In genomic region chr17:21567696-21568095, GRCm38 (mm10) we compare ENCODE assay signal across 8 mouse cellular contexts. TPM values are rescaled to one million over a fixed set of nuclear protein-coding genes. Genes with fewer than 3 reads are reported as not detected.
DNase-seq lines count a peak whose midpoint lies in the region; ATAC-seq lines count a peak whose summit lies in the region.

No protein-coding gene starts in this region.

- H3K9me3 ChIP-seq in forebrain, embryonic 13.5 days (replicated peaks): no peaks in the 10 kb centered on the region
- no peaks in the 10 kb centered on the region for H3K9me3 ChIP-seq in intestine, embryonic 14.5 days (ENCODE audit: control insufficient read depth, low read length)
- H3K9me3 ChIP-seq in lung, embryonic 15.5 days: no peaks in the 10 kb centered on the region

- H3K9ac ChIP-seq in forebrain, embryonic 13.5 days: peak overlapping the region; percentile 51; the same call in 1 of the 2 replicates
- peak overlapping the region; percentile 68 for H3K9ac ChIP-seq in intestine, embryonic 14.5 days (ENCODE audit: low read length)
- H3K9ac ChIP-seq in lung, embryonic 15.5 days: no peak overlapping the region

- peaks cover 14% of the 10 kb centered on the region for H3K4me1 ChIP-seq in forebrain, embryonic 13.5 days
- H3K4me1 ChIP-seq in intestine, embryonic 14.5 days (replicated peaks; ENCODE audit: control insufficient read depth, insufficient read depth, low read length): peaks cover 8% of the 10 kb centered on the region; the same call in 1 of the 2 replicates
- H3K4me1 ChIP-seq in lung, embryonic 15.5 days: peaks cover 7% of the 10 kb centered on the region; the same call in 1 of the 2 replicates

- peak; percentile 4 to 8 for DNase-seq in kidney, adult 8-10 months
- no peak for DNase-seq in kidney, adult 11 months
- DNase-seq in brain, adult 2 months (ENCODE audit: low read depth, low spot score): peak; percentile 32
- DNase-seq in intestine, embryonic 14.5 days (ENCODE audit: low spot score): peak; percentile 68
- DNase-seq in right cerebral cortex, postnatal 14 days: peak; percentile 16
- DNase-seq in ovary, adult 18-20 months (ENCODE audit: low spot score): no peak

- ATAC-seq in forebrain, embryonic 13.5 days: no peak
- ATAC-seq in intestine, embryonic 14.5 days (replicated peaks; ENCODE audit: low FRiP score, low TSS enrichment, low read depth): no peak
- ATAC-seq in lung, embryonic 15.5 days (ENCODE audit: borderline replicate concordance, extremely low read depth, low FRiP score, low TSS enrichment): peak; percentile 55; the same call in 1 of the 2 replicates

- H3K36me3 ChIP-seq in forebrain, embryonic 13.5 days (ENCODE audit: poor library complexity, severe bottlenecking): peaks cover 4% of the 10 kb centered on the region; the same call in 1 of the 2 replicates
- H3K36me3 ChIP-seq in intestine, embryonic 14.5 days (ENCODE audit: control insufficient read depth, insufficient read depth, low read length): peaks cover 5% of the 10 kb centered on the region
- H3K36me3 ChIP-seq in lung, embryonic 15.5 days: 0 out of 2 replicates have a peak, but pooled peaks cover 5% of the 10 kb centered on the region

- no peaks in the 10 kb centered on the region for H3K27me3 ChIP-seq in forebrain, embryonic 13.5 days
- H3K27me3 ChIP-seq in intestine, embryonic 14.5 days (replicated peaks; ENCODE audit: control insufficient read depth, insufficient read depth, low read length): no peaks in the 10 kb centered on the region
- no peaks in the 10 kb centered on the region for H3K27me3 ChIP-seq in lung, embryonic 15.5 days

- WGBS in forebrain, embryonic 13.5 days: 74% methylated on average over 1 of the region's 1 CpGs
- 31% methylated on average over 1 of the region's 1 CpGs for WGBS in intestine, embryonic 14.5 days
- WGBS in lung, embryonic 15.5 days: 8% methylated on average over 1 of the region's 1 CpGs

- peak overlapping the region; percentile 61 for H3K4me2 ChIP-seq in forebrain, embryonic 13.5 days
- H3K4me2 ChIP-seq in intestine, embryonic 14.5 days (ENCODE audit: low read length): peak overlapping the region; percentile 63
- H3K4me2 ChIP-seq in lung, embryonic 15.5 days: peak overlapping the region; percentile 79

- H3K4me3 ChIP-seq in forebrain, embryonic 13.5 days: peak overlapping the region; percentile 72
- H3K4me3 ChIP-seq in intestine, embryonic 14.5 days (ENCODE audit: low read depth, low read length): peak overlapping the region; percentile 61
- peak overlapping the region; percentile 63 for H3K4me3 ChIP-seq in lung, embryonic 15.5 days

- H3K27ac ChIP-seq in forebrain, embryonic 13.5 days: no peak overlapping the region
- H3K27ac ChIP-seq in intestine, embryonic 14.5 days (ENCODE audit: low read depth): no peak overlapping the region
- no peak overlapping the region for H3K27ac ChIP-seq in lung, embryonic 15.5 days

RNA-seq across cellular contexts. Expression of gene Zfp948, which starts 0.9 kb away (rescaled TPM):
- polyA plus RNA-seq in forebrain, embryonic 13.5 days (2015; fragmentation: Nextera tagmentation; extraction: Ambion mirVana): 14.3 and 15.6 TPM in 2 replicates
- 24.7 and 28.5 TPM in 2 replicates for polyA plus RNA-seq in intestine, embryonic 14.5 days (2014; fragmentation: Nextera tagmentation; extraction: Ambion mirVana)
- polyA plus RNA-seq in lung, embryonic 15.5 days (2015; fragmentation: Nextera tagmentation; extraction: Ambion mirVana): 16.9 and 17.8 TPM in 2 replicates

RNA-seq across cellular contexts. Expression of gene Zfp52, which starts 32.4 kb away (rescaled TPM):
- 1.6 and 1.7 TPM in 2 replicates for polyA plus RNA-seq in forebrain, embryonic 13.5 days (2015; fragmentation: Nextera tagmentation; extraction: Ambion mirVana)
- 2.9 and 3.2 TPM in 2 replicates for polyA plus RNA-seq in intestine, embryonic 14.5 days (2014; fragmentation: Nextera tagmentation; extraction: Ambion mirVana)
- 4.3 and 5.1 TPM in 2 replicates for polyA plus RNA-seq in lung, embryonic 15.5 days (2015; fragmentation: Nextera tagmentation; extraction: Ambion mirVana)

Comparison
In these comparisons a context has a peak if more than half of its experiments do, and no peak if none do; other contexts are left out.
1. DNase-seq: peak in kidney, adult 8-10 months (2 of 2), brain, adult 2 months (single experiment), intestine, embryonic 14.5 days (single experiment) and right cerebral cortex, postnatal 14 days (single experiment); none in kidney, adult 11 months (single experiment) and ovary, adult 18-20 months (single experiment).
2. Peak in every context shown above with its lines, with median percentiles within 50 percentile points of each other: H3K4me2 ChIP-seq and H3K4me3 ChIP-seq.